In genomic region chr17:24529883-24530282, GRCm38 (mm10) we compare ENCODE assay signal across 9 mouse cellular contexts. TPM values are rescaled to one million over a fixed set of nuclear protein-coding genes. Genes with fewer than 3 reads are reported as not detected.
DNase-seq lines count a peak whose midpoint lies in the region; ATAC-seq lines count a peak whose summit lies in the region.
"Had no signal": no experiment of that assay in that cellular context is flagged by ENCODE, and none has a peak within 500 bp of the region (broad histone marks: within the 10 kb centered on the region; RNA-seq: fewer than 3 reads in every experiment).

No protein-coding gene starts in this region.

- no peak overlapping the region for H3K27ac ChIP-seq in forebrain, embryonic 14.5 days (ENCODE audit: low read depth, low read length)
- peak overlapping the region; percentile 90 for H3K27ac ChIP-seq in liver, embryonic 13.5 days

- 31% methylated on average over 5 of the region's 5 CpGs for WGBS in forebrain, embryonic 14.5 days
- 13% methylated on average over 5 of the region's 5 CpGs for WGBS in liver, embryonic 13.5 days (ENCODE audit: insufficient replicate concordance)

- H3K4me1 ChIP-seq in forebrain, embryonic 14.5 days (ENCODE audit: control insufficient read depth, insufficient read depth, low read length) = peaks cover 30% of the 10 kb centered on the region
- H3K4me1 ChIP-seq in liver, embryonic 13.5 days (replicated peaks) = peaks cover 84% of the 10 kb centered on the region

- peak overlapping the region; percentile 85 for H3K9ac ChIP-seq in forebrain, embryonic 14.5 days (ENCODE audit: low read length)
- H3K9ac ChIP-seq in liver, embryonic 13.5 days = peak overlapping the region; percentile 85

- H3K36me3 ChIP-seq in forebrain, embryonic 14.5 days (ENCODE audit: control insufficient read depth, insufficient read depth, low read length) = peaks cover 15% of the 10 kb centered on the region
- peaks cover 23% of the 10 kb centered on the region for H3K36me3 ChIP-seq in liver, embryonic 13.5 days

- no peaks in the 10 kb centered on the region for H3K9me3 ChIP-seq in forebrain, embryonic 14.5 days (replicated peaks; ENCODE audit: control insufficient read depth, low read length)
- H3K9me3 ChIP-seq in liver, embryonic 13.5 days (replicated peaks) = no peaks in the 10 kb centered on the region

- H3K4me2 ChIP-seq in forebrain, embryonic 14.5 days (ENCODE audit: low read length) = peak overlapping the region; percentile 94
- H3K4me2 ChIP-seq in liver, embryonic 13.5 days = peak overlapping the region; percentile 82

- no peak for ATAC-seq in forebrain, embryonic 14.5 days
- ATAC-seq in liver, embryonic 13.5 days (ENCODE audit: low read depth) = no peak
- ATAC-seq in megakaryocyte progenitor cell, adult 5-6 weeks (replicated peaks; ENCODE audit: poor library complexity) = no peak

- no peaks in the 10 kb centered on the region for H3K27me3 ChIP-seq in forebrain, embryonic 14.5 days (replicated peaks; ENCODE audit: control insufficient read depth, insufficient read depth, low read length)
- H3K27me3 ChIP-seq in liver, embryonic 13.5 days = no peaks in the 10 kb centered on the region

- peak; percentile 42 for DNase-seq in embryo, embryonic 9.5 days (ENCODE audit: extremely low spot score)
- no peak for DNase-seq in embryo, embryonic 11 days
- peak; percentile 44 for DNase-seq in A20 (ENCODE audit: low read depth, low spot score)
- no peak for DNase-seq in forebrain, embryonic 14.5 days (ENCODE audit: low spot score)
- no peak for DNase-seq in liver, embryonic 13.5 days
- no peak for DNase-seq in urinary bladder, adult 2 months (ENCODE audit: low spot score)
- DNase-seq in right cerebral cortex, postnatal 14 days = no peak
- DNase-seq: layer of hippocampus, postnatal 36 days had no signal

- peak overlapping the region; percentile 61 for H3K4me3 ChIP-seq in forebrain, embryonic 14.5 days (ENCODE audit: low read depth, low read length)
- peak overlapping the region; percentile 64 for H3K4me3 ChIP-seq in liver, embryonic 13.5 days (replicated peaks)

RNA-seq across cellular contexts. Expression of gene Traf7, which starts 2.1 kb away (rescaled TPM):
- polyA plus RNA-seq in forebrain, embryonic 14.5 days (2014; fragmentation: Nextera tagmentation; extraction: Ambion mirVana) = 80.1 and 96.6 TPM in 2 replicates
- 40.7 and 43.9 TPM in 2 replicates for polyA plus RNA-seq in liver, embryonic 13.5 days (2015; fragmentation: Nextera tagmentation; extraction: Ambion mirVana)
- polyA plus RNA-seq in urinary bladder, adult 2 months (2012; rRNA removed) = 174 and 223 TPM in 2 replicates
- total RNA-seq in megakaryocyte progenitor cell, adult 5-6 weeks (2015) = 50.9 and 54.7 TPM in 2 replicates
- 91.7 and 98.9 TPM in 2 replicates for total RNA-seq in megakaryocyte progenitor cell, adult 5-6 weeks (2017)

RNA-seq across cellular contexts. Expression of gene Rab26, which starts 4.1 kb away (rescaled TPM):
- polyA plus RNA-seq in forebrain, embryonic 14.5 days (2014; fragmentation: Nextera tagmentation; extraction: Ambion mirVana) = 4.0 TPM in 2 replicates
- polyA plus RNA-seq in liver, embryonic 13.5 days (2015; fragmentation: Nextera tagmentation; extraction: Ambion mirVana) = 0.88 and 0.99 TPM in 2 replicates
- 1.4 and 1.5 TPM in 2 replicates for polyA plus RNA-seq in urinary bladder, adult 2 months (2012; rRNA removed)
- 0.12 and 0.17 TPM in 2 replicates for total RNA-seq in megakaryocyte progenitor cell, adult 5-6 weeks (2015)
- total RNA-seq in megakaryocyte progenitor cell, adult 5-6 weeks (2017) = 0.14 and 0.71 TPM in 2 replicates

RNA-seq across cellular contexts. Expression of gene Pkd1, which starts 19.8 kb away (rescaled TPM):
- 12.9 and 16.7 TPM in 2 replicates for polyA plus RNA-seq in forebrain, embryonic 14.5 days (2014; fragmentation: Nextera tagmentation; extraction: Ambion mirVana)
- 2.2 and 3.3 TPM in 2 replicates for polyA plus RNA-seq in liver, embryonic 13.5 days (2015; fragmentation: Nextera tagmentation; extraction: Ambion mirVana)
- polyA plus RNA-seq in urinary bladder, adult 2 months (2012; rRNA removed) = 69.8 and 84.0 TPM in 2 replicates
- total RNA-seq in megakaryocyte progenitor cell, adult 5-6 weeks (2015) = 7.4 and 10.6 TPM in 2 replicates
- total RNA-seq in megakaryocyte progenitor cell, adult 5-6 weeks (2017) = 6.2 and 15.1 TPM in 2 replicates

RNA-seq across cellular contexts. Expression of gene Caskin1, which starts 41.5 kb away (rescaled TPM):
- polyA plus RNA-seq in forebrain, embryonic 14.5 days (2014; fragmentation: Nextera tagmentation; extraction: Ambion mirVana) = 9.1 and 14.6 TPM in 2 replicates
- 0.15 and 0.20 TPM in 2 replicates for polyA plus RNA-seq in liver, embryonic 13.5 days (2015; fragmentation: Nextera tagmentation; extraction: Ambion mirVana)
- 0.76 and 1.1 TPM in 2 replicates for polyA plus RNA-seq in urinary bladder, adult 2 months (2012; rRNA removed)
- total RNA-seq in megakaryocyte progenitor cell, adult 5-6 weeks (2015) = not detected in 2 replicates
- not detected in 2 replicates for total RNA-seq in megakaryocyte progenitor cell, adult 5-6 weeks (2017)

RNA-seq across cellular contexts. Expression of gene Mlst8, which starts 51.0 kb away (rescaled TPM):
- polyA plus RNA-seq in forebrain, embryonic 14.5 days (2014; fragmentation: Nextera tagmentation; extraction: Ambion mirVana) = 31.8 and 37.2 TPM in 2 replicates
- 11.7 and 13.8 TPM in 2 replicates for polyA plus RNA-seq in liver, embryonic 13.5 days (2015; fragmentation: Nextera tagmentation; extraction: Ambion mirVana)
- polyA plus RNA-seq in urinary bladder, adult 2 months (2012; rRNA removed) = 20.9 and 21.7 TPM in 2 replicates
- total RNA-seq in megakaryocyte progenitor cell, adult 5-6 weeks (2015) = 9.2 TPM in 2 replicates
- 14.9 and 28.9 TPM in 2 replicates for total RNA-seq in megakaryocyte progenitor cell, adult 5-6 weeks (2017)

Comparison
In these comparisons a context has a peak if more than half of its experiments do, and no peak if none do; other contexts are left out.
1. DNase-seq: peak in embryo, embryonic 9.5 days (single experiment) and A20 (single experiment); none in embryo, embryonic 11 days (single experiment), forebrain, embryonic 14.5 days (single experiment), liver, embryonic 13.5 days (single experiment), urinary bladder, adult 2 months (single experiment) and right cerebral cortex, postnatal 14 days (single experiment).